Mouse (Mus musculus): ENCODE measurements around the gene Klhl11.

GRCm38 (mm10) chr11:100428612-100429199 lies 43.8 kb downstream of the Klhl11 start:
- no peak for TF ChIP-seq CTCF (IDR thresholded peaks at IDR 0.05; ENCODE audit: extremely low read depth, insufficient read length, insufficient replicate concordance, low read depth, low read length)
- TF ChIP-seq POLR2A (IDR thresholded peaks at IDR 0.05; ENCODE audit: low read depth, low read length) = no peak
